Mouse (Mus musculus): ENCODE measurements around the gene Efcab12. TPM values are rescaled to one million over a fixed set of nuclear protein-coding genes. Genes with fewer than 3 reads are reported as not detected.

The Efcab12 gene
- polyA plus RNA-seq, 1 experiment from 2014 or later, result 1.2 TPM

- Histone ChIP-seq H3K27ac (replicated peaks) (no peak overlapping the region), H3K4me3 (no peak overlapping the region), H3K9me3 (no peaks in the 10 kb centered on the region), H3K27me3 (replicated peaks; ENCODE audit: low read depth, poor library complexity, severe bottlenecking) (no peaks in the 10 kb centered on the region), H3K4me1 (peaks cover 39% of the 10 kb centered on the region), H3K36me3 (replicated peaks) (peaks cover 6% of the 10 kb centered on the region)
- WGBS, result 80% methylated on average over 6 of the region's 6 CpGs
- no peak for DNase-seq (ENCODE audit: low spot score)
Measured at GRCm38 (mm10) chr6:115772201-115772600, 66.0 kb downstream of the Efcab12 start.

GRCm38 (mm10) chr6:115770852-115771251 lies 67.4 kb downstream of the Efcab12 start:
- H3K4me3 ChIP-seq, result no peak overlapping the region
- H3K4me1 ChIP-seq, result peaks cover 26% of the 10 kb centered on the region
- H3K36me3 ChIP-seq (replicated peaks), result no peaks in the 10 kb centered on the region
- H3K27ac ChIP-seq (replicated peaks), result no peak overlapping the region
- H3K27me3 ChIP-seq (replicated peaks; ENCODE audit: low read depth, poor library complexity, severe bottlenecking), result no peaks in the 10 kb centered on the region
- WGBS, result 75% methylated on average over 4 of the region's 4 CpGs
- H3K9me3 ChIP-seq, result no peaks in the 10 kb centered on the region
- no peak for DNase-seq (ENCODE audit: low spot score)

GRCm38 (mm10) chr6:115770059-115770670 lies 68.0 kb downstream of the Efcab12 start:
- DNase-seq (ENCODE audit: low spot score), result no peak
- Histone ChIP-seq H3K9me3 (no peaks in the 10 kb centered on the region), H3K4me3 (no peak overlapping the region), H3K36me3 (replicated peaks) (no peaks in the 10 kb centered on the region), H3K27me3 (replicated peaks; ENCODE audit: low read depth, poor library complexity, severe bottlenecking) (no peaks in the 10 kb centered on the region), H3K4me1 (peaks cover 21% of the 10 kb centered on the region), H3K27ac (replicated peaks) (no peak overlapping the region)
- 85% methylated on average over 20 of the region's 20 CpGs for WGBS

- no peaks in the 10 kb centered on the region for H3K27me3 ChIP-seq (replicated peaks; ENCODE audit: low read depth, poor library complexity, severe bottlenecking)
- H3K36me3 ChIP-seq (replicated peaks), result no peaks in the 10 kb centered on the region
- no peaks in the 10 kb centered on the region for H3K9me3 ChIP-seq
- H3K27ac ChIP-seq (replicated peaks), result peak overlapping the region; percentile 48; the same call in 1 of the 2 replicates
- WGBS, result 76% methylated on average over 4 of the region's 4 CpGs
- no peak overlapping the region for H3K4me3 ChIP-seq
- H3K4me1 ChIP-seq, result peaks cover 28% of the 10 kb centered on the region
- DNase-seq (ENCODE audit: low spot score), result no peak
Measured at GRCm38 (mm10) chr6:115768207-115768606, 70.0 kb downstream of the Efcab12 start.

GRCm38 (mm10) chr6:115767357-115767756 lies 70.9 kb downstream of the Efcab12 start:
- Histone ChIP-seq H3K4me3 (no peak overlapping the region), H3K4me1 (peaks cover 37% of the 10 kb centered on the region), H3K27me3 (replicated peaks; ENCODE audit: low read depth, poor library complexity, severe bottlenecking) (no peaks in the 10 kb centered on the region), H3K27ac (replicated peaks) (peak overlapping the region; percentile 51; the same call in 1 of the 2 replicates), H3K36me3 (replicated peaks) (no peaks in the 10 kb centered on the region), H3K9me3 (no peaks in the 10 kb centered on the region)
- WGBS, result 44% methylated on average over 9 of the region's 9 CpGs
- DNase-seq (ENCODE audit: low spot score), result no peak

GRCm38 (mm10) chr6:115764179-115764578 lies 74.0 kb downstream of the Efcab12 start:
- Histone ChIP-seq H3K36me3 (replicated peaks) (no peaks in the 10 kb centered on the region), H3K9me3 (0 out of 2 replicates have a peak, but pooled peaks cover 2% of the 10 kb centered on the region), H3K27me3 (replicated peaks; ENCODE audit: low read depth, poor library complexity, severe bottlenecking) (no peaks in the 10 kb centered on the region), H3K4me1 (peaks cover 59% of the 10 kb centered on the region), H3K27ac (replicated peaks) (peak overlapping the region; percentile 90), H3K4me3 (peak overlapping the region; percentile 31)
- WGBS, result 9% methylated on average over 7 of the region's 7 CpGs
- DNase-seq (ENCODE audit: low spot score), result peak; percentile 88

GRCm38 (mm10) chr6:115761995-115762756 lies 76.0 kb downstream of the Efcab12 start, which contains the start of gene Tmem40:
Gene Tmem40, minus strand, starts transcription at chr6:115762410.
- peak; percentile 73 for DNase-seq (ENCODE audit: low spot score)
- H3K4me1 ChIP-seq, result peaks cover 58% of the 10 kb centered on the region
- no peaks in the 10 kb centered on the region for H3K27me3 ChIP-seq (replicated peaks; ENCODE audit: low read depth, poor library complexity, severe bottlenecking)
- no peaks in the 10 kb centered on the region for H3K36me3 ChIP-seq (replicated peaks)
- 3% methylated on average over 9 of the region's 9 CpGs for WGBS
- H3K9me3 ChIP-seq, result 0 out of 2 replicates have a peak, but pooled peaks cover 2% of the 10 kb centered on the region
- H3K4me3 ChIP-seq, result peak within 1 kb of the TSS; percentile 34
- H3K27ac ChIP-seq (replicated peaks), result peak within 1 kb of the TSS; percentile 79

- H3K27me3 ChIP-seq (replicated peaks; ENCODE audit: low read depth, poor library complexity, severe bottlenecking), result no peaks in the 10 kb centered on the region
- peaks cover 58% of the 10 kb centered on the region for H3K4me1 ChIP-seq
- H3K27ac ChIP-seq (replicated peaks), result peak overlapping the region; percentile 79; the same call in 1 of the 2 replicates
- H3K9me3 ChIP-seq, result 0 out of 2 replicates have a peak, but pooled peaks cover 2% of the 10 kb centered on the region
- WGBS, result 57% methylated on average over 4 of the region's 4 CpGs
- DNase-seq (ENCODE audit: low spot score), result peak; percentile 26
- H3K4me3 ChIP-seq, result no peak overlapping the region
- no peaks in the 10 kb centered on the region for H3K36me3 ChIP-seq (replicated peaks)
Measured at GRCm38 (mm10) chr6:115760982-115761381, 77.2 kb downstream of the Efcab12 start.

Small RNA genes within 50 kb of the gene (microRNA-seq; reads per million reads assigned to microRNA genes)
- gene Mir7660, result not detected

Other genes starting within 250 kb of the Efcab12 start
- gene Mkrn2os, start 245.8 kb downstream of the Efcab12 start, polyA plus RNA-seq (2016; fragmentation: Nextera tagmentation; extraction: Ambion mirVana), result 0.21 and 0.29 TPM in 2 replicates
- 27.5 and 30.7 TPM in 2 replicates for gene Mkrn2, start 236.5 kb downstream of the Efcab12 start, polyA plus RNA-seq (2016; fragmentation: Nextera tagmentation; extraction: Ambion mirVana)
- gene Raf1, start 161.8 kb downstream of the Efcab12 start, polyA plus RNA-seq (2016; fragmentation: Nextera tagmentation; extraction: Ambion mirVana), result 123 and 126 TPM in 2 replicates
- 1.1 and 1.6 TPM in 2 replicates for gene Tmem40, start 76.0 kb downstream of the Efcab12 start, polyA plus RNA-seq (2016; fragmentation: Nextera tagmentation; extraction: Ambion mirVana)
- 68.9 and 71.8 TPM in 2 replicates for gene Cand2, start 63.9 kb downstream of the Efcab12 start, polyA plus RNA-seq (2016; fragmentation: Nextera tagmentation; extraction: Ambion mirVana)
- gene Rpl32, start 29.7 kb downstream of the Efcab12 start, polyA plus RNA-seq (2016; fragmentation: Nextera tagmentation; extraction: Ambion mirVana), result 1,826 and 1,867 TPM in 2 replicates
- 33.2 and 34.2 TPM in 2 replicates for gene Mbd4, start 15.0 kb upstream of the Efcab12 start, polyA plus RNA-seq (2016; fragmentation: Nextera tagmentation; extraction: Ambion mirVana)
- 30.7 and 31.4 TPM in 2 replicates for gene Ift122, start 15.1 kb upstream of the Efcab12 start, polyA plus RNA-seq (2016; fragmentation: Nextera tagmentation; extraction: Ambion mirVana)
- gene Rho, start 93.3 kb upstream of the Efcab12 start, polyA plus RNA-seq (2016; fragmentation: Nextera tagmentation; extraction: Ambion mirVana), result 0.33 and 0.51 TPM in 2 replicates
- not detected in 2 replicates for gene H1foo, start 106.5 kb upstream of the Efcab12 start, polyA plus RNA-seq (2016; fragmentation: Nextera tagmentation; extraction: Ambion mirVana)
- 26.8 and 28.1 TPM in 2 replicates for gene Plxnd1, start 156.6 kb upstream of the Efcab12 start, polyA plus RNA-seq (2016; fragmentation: Nextera tagmentation; extraction: Ambion mirVana)

Measured in embryonic facial prominence, embryonic 10.5 days (tissue).